Mouse (Mus musculus): ENCODE results near the gene Gtf2f2.
"Not testable (repeated sequence)": the region's sequence is repeated elsewhere in the genome, so short reads cannot be mapped to it uniquely, and the experiment has no call there.

Gtf2f2 gene

GRCm38 (mm10) chr14:75998082-75998481 lies 12.6 kb downstream of the Gtf2f2 start:
- DNase-seq (ENCODE audit: low spot score in 2 of 2), result no peak

GRCm38 (mm10) chr14:75992371-75992770 lies 18.3 kb downstream of the Gtf2f2 start:
- DNase-seq (ENCODE audit: low spot score in 2 of 2), result no peak

GRCm38 (mm10) chr14:75990936-75991335 lies 19.7 kb downstream of the Gtf2f2 start:
- DNase-seq (ENCODE audit: low spot score in 2 of 2), result no peak

- DNase-seq (ENCODE audit: low spot score in 2 of 2), result no peak
Measured at GRCm38 (mm10) chr14:75989168-75989567, 21.5 kb downstream of the Gtf2f2 start.

GRCm38 (mm10) chr14:75986878-75987483 lies 23.7 kb downstream of the Gtf2f2 start:
- no peak for DNase-seq (ENCODE audit: low spot score in 2 of 2)

GRCm38 (mm10) chr14:75985112-75985511 lies 25.6 kb downstream of the Gtf2f2 start:
- no peak for DNase-seq (ENCODE audit: low spot score in 2 of 2)

GRCm38 (mm10) chr14:75983891-75984290 lies 26.8 kb downstream of the Gtf2f2 start:
- no peak for DNase-seq (ENCODE audit: low spot score in 2 of 2)

- DNase-seq (ENCODE audit: low spot score in 2 of 2), result no peak
Measured at GRCm38 (mm10) chr14:75981231-75981630, 29.4 kb downstream of the Gtf2f2 start.

GRCm38 (mm10) chr14:75976107-75976506 lies 34.6 kb downstream of the Gtf2f2 start:
- DNase-seq (ENCODE audit: low spot score in 2 of 2), result no peak

GRCm38 (mm10) chr14:75967291-75967690 lies 43.4 kb downstream of the Gtf2f2 start:
- no peak for DNase-seq (ENCODE audit: low spot score in 2 of 2)

GRCm38 (mm10) chr14:75964433-75964832 lies 46.2 kb downstream of the Gtf2f2 start:
- no peak for DNase-seq (ENCODE audit: low spot score in 2 of 2)

- DNase-seq (ENCODE audit: low spot score in 2 of 2), result no peak
Measured at GRCm38 (mm10) chr14:75964000-75964399, 46.7 kb downstream of the Gtf2f2 start.

GRCm38 (mm10) chr14:75963215-75963614 lies 47.5 kb downstream of the Gtf2f2 start:
- DNase-seq (ENCODE audit: low spot score in 2 of 2), result no peak

- DNase-seq (ENCODE audit: low spot score in 2 of 2), result no peak
Measured at GRCm38 (mm10) chr14:75962250-75962649, 48.4 kb downstream of the Gtf2f2 start.

- DNase-seq (ENCODE audit: low spot score in 2 of 2), result no peak
Measured at GRCm38 (mm10) chr14:75954766-75955165, 55.9 kb downstream of the Gtf2f2 start, which contains the start of gene Kctd4. Gene Kctd4, plus strand, starts transcription at chr14:75955009.

GRCm38 (mm10) chr14:75953011-75953410 lies 57.7 kb downstream of the Gtf2f2 start:
- no peak for DNase-seq (ENCODE audit: low spot score in 2 of 2)

- no peak for DNase-seq (ENCODE audit: low spot score in 2 of 2)
Measured at GRCm38 (mm10) chr14:75947674-75948073, 63.0 kb downstream of the Gtf2f2 start.

- no peak for DNase-seq (ENCODE audit: low spot score in 2 of 2)
Measured at GRCm38 (mm10) chr14:75942365-75942764, 68.3 kb downstream of the Gtf2f2 start.

GRCm38 (mm10) chr14:75941500-75941899 lies 69.2 kb downstream of the Gtf2f2 start:
- DNase-seq (ENCODE audit: low spot score in 2 of 2), result no peak

GRCm38 (mm10) chr14:75937714-75938113 lies 73.0 kb downstream of the Gtf2f2 start:
- no peak for DNase-seq (ENCODE audit: low spot score in 2 of 2)

- no peak for DNase-seq (ENCODE audit: low spot score in 2 of 2)
Measured at GRCm38 (mm10) chr14:75934359-75934758, 76.3 kb downstream of the Gtf2f2 start.

- no peak for DNase-seq (ENCODE audit: low spot score in 2 of 2)
Measured at GRCm38 (mm10) chr14:75931266-75931665, 79.4 kb downstream of the Gtf2f2 start.

GRCm38 (mm10) chr14:75929713-75930112 lies 81.0 kb downstream of the Gtf2f2 start:
- not testable (repeated sequence) for DNase-seq (ENCODE audit: low spot score in 2 of 2)
